Mouse (Mus musculus): Measurements from ENCODE around the gene Tomm7. TPM values are rescaled to one million over a fixed set of nuclear protein-coding genes. Genes with fewer than 3 reads are reported as not detected.

The Tomm7 gene
- total and polyA plus RNA-seq, 3 experiments: 133 to 184 (median 142) TPM

- H3K9ac ChIP-seq (ENCODE audit: insufficient read depth, low read depth): no peak overlapping the region
- no peak overlapping the region for H3K27ac ChIP-seq (ENCODE audit: insufficient read depth, low read depth)
- H3K4me2 ChIP-seq (ENCODE audit: insufficient read depth, low read depth, poor library complexity, severe bottlenecking): no peak overlapping the region
- no peak overlapping the region for H3K4me3 ChIP-seq (replicated peaks in 1 of 3; ENCODE audit: low read depth in 2 of 3, low read length in 2 of 3, poor library complexity in 1 of 3)
- no peaks in the 10 kb centered on the region for H3K27me3 ChIP-seq (replicated peaks)
- no peaks in the 10 kb centered on the region for H3K9me3 ChIP-seq (replicated peaks; ENCODE audit: low read length)
- H3K4me1 ChIP-seq (ENCODE audit: control insufficient read depth in 1 of 2, insufficient read depth in 2 of 2): peaks cover 4 to 49% of the 10 kb centered on the region in 2 experiments
- in situ Hi-C loops (cut with MboI; ENCODE audit: low pct_ligation_motif_present, low pct_unique_long_range_greater_than_20kb, low sequenced_read_pairs): no loop called here
- no peaks in the 10 kb centered on the region for H3K79me2 ChIP-seq (replicated peaks; ENCODE audit: control insufficient read depth, extremely low read depth, insufficient read depth, poor library complexity, severe bottlenecking)
- dilution Hi-C loops (cut with MboI; ENCODE audit: extremely low pct_ligation_motif_present, extremely low pct_unique_long_range_greater_than_20kb, low sequenced_read_pairs): no loop called here
- H3K36me3 ChIP-seq (replicated peaks in 1 of 2; ENCODE audit: control insufficient read depth in 1 of 2, insufficient read depth in 1 of 2, low read length in 1 of 2): peaks cover 0 to 21% of the 10 kb centered on the region in 2 experiments
- TF ChIP-seq MAZ (IDR thresholded peaks at IDR 0.05; ENCODE audit: low read depth, low read length) (no peak), PAX5 (IDR thresholded peaks at IDR 0.05; ENCODE audit: low read length) (no peak), USF1 (IDR thresholded peaks at IDR 0.05; ENCODE audit: low read depth, low read length) (no peak), MYC (IDR thresholded peaks at IDR 0.05; ENCODE audit: low read depth, low read length) (no peak), MAFK (IDR thresholded peaks at IDR 0.05; ENCODE audit: insufficient replicate concordance, low read length) (no peak), ZNF384 (IDR thresholded peaks at IDR 0.05; ENCODE audit: low read depth, low read length) (no peak), USF2 (conservative IDR thresholded peaks at IDR 0.05; ENCODE audit: low read depth, low read length) (no peak), HCFC1 (IDR thresholded peaks at IDR 0.05; ENCODE audit: low read depth, low read length) (no peak)
- no peak for DNase-seq (ENCODE audit: extremely low read depth)
These were observed 22.0 kb upstream of the Tomm7 start for GRCm38 (mm10) chr5:23865941-23866340.

- H3K9me3 ChIP-seq (replicated peaks; ENCODE audit: low read length): no peaks in the 10 kb centered on the region
- no peak overlapping the region for H3K9ac ChIP-seq (ENCODE audit: insufficient read depth, low read depth)
- no peak overlapping the region for H3K4me3 ChIP-seq (replicated peaks in 1 of 3; ENCODE audit: low read depth in 2 of 3, low read length in 2 of 3, poor library complexity in 1 of 3)
- H3K27me3 ChIP-seq (replicated peaks): no peaks in the 10 kb centered on the region
- H3K36me3 ChIP-seq (replicated peaks in 1 of 2; ENCODE audit: control insufficient read depth in 1 of 2, insufficient read depth in 1 of 2, low read length in 1 of 2): peaks cover 8 to 37% of the 10 kb centered on the region in 2 experiments
- dilution Hi-C loops (cut with MboI; ENCODE audit: extremely low pct_ligation_motif_present, extremely low pct_unique_long_range_greater_than_20kb, low sequenced_read_pairs): no loop called here
- H3K4me1 ChIP-seq (ENCODE audit: control insufficient read depth in 1 of 2, insufficient read depth in 2 of 2): peaks cover 0 to 44% of the 10 kb centered on the region in 2 experiments; a peak in 2 of 4 replicates
- in situ Hi-C loops (cut with MboI; ENCODE audit: low pct_ligation_motif_present, low pct_unique_long_range_greater_than_20kb, low sequenced_read_pairs): loop anchor here (5.0 kb wide), 1 partner anchor 193 kb away; no protein-coding TSS in a partner anchor
- TF ChIP-seq NRF1 (IDR thresholded peaks at IDR 0.05; ENCODE audit: low read depth, low read length): no peak
- no peak for TF ChIP-seq ELF1 (IDR thresholded peaks at IDR 0.05; ENCODE audit: low read depth, low read length)
- TF ChIP-seq ZNF384 (IDR thresholded peaks at IDR 0.05; ENCODE audit: low read depth, low read length): no peak
- TF ChIP-seq ZKSCAN1 (IDR thresholded peaks at IDR 0.05; ENCODE audit: borderline replicate concordance, low read depth, low read length): no peak
- no peak for TF ChIP-seq BHLHE40 (IDR thresholded peaks at IDR 0.05; ENCODE audit: low read depth, low read length)
- no peak for TF ChIP-seq ETS1 (conservative IDR thresholded peaks at IDR 0.05; ENCODE audit: low read depth, low read length)
- no peak for TF ChIP-seq MAZ (IDR thresholded peaks at IDR 0.05; ENCODE audit: low read depth, low read length)
- TF ChIP-seq MYC (IDR thresholded peaks at IDR 0.05; ENCODE audit: low read depth, low read length): no peak
- no peak for TF ChIP-seq MXI1 (IDR thresholded peaks at IDR 0.05; ENCODE audit: low read depth, low read length)
- TF ChIP-seq CTCF (conservative IDR thresholded peaks at IDR 0.05 in 1 of 2, IDR thresholded peaks at IDR 0.05 in 1 of 2; ENCODE audit: low read depth in 2 of 2, low read length in 2 of 2): no peak
- TF ChIP-seq USF1 (IDR thresholded peaks at IDR 0.05; ENCODE audit: low read depth, low read length): no peak
- TF ChIP-seq HCFC1 (IDR thresholded peaks at IDR 0.05; ENCODE audit: low read depth, low read length): no peak
- TF ChIP-seq PAX5 (IDR thresholded peaks at IDR 0.05; ENCODE audit: low read length): no peak
- no peak for TF ChIP-seq MEF2A (IDR thresholded peaks at IDR 0.05; ENCODE audit: borderline replicate concordance, low read depth, low read length)
- no peak for TF ChIP-seq EP300 (IDR thresholded peaks at IDR 0.05; ENCODE audit: low read length)
- no peak for TF ChIP-seq RCOR1 (conservative IDR thresholded peaks at IDR 0.05; ENCODE audit: low read depth, low read length)
- no peak for TF ChIP-seq CHD1 (IDR thresholded peaks at IDR 0.05; ENCODE audit: low read depth, low read length)
- no peak for TF ChIP-seq MAX (IDR thresholded peaks at IDR 0.05; ENCODE audit: low read length)
- no peak for TF ChIP-seq NELFE (IDR thresholded peaks at IDR 0.05; ENCODE audit: low read depth, low read length)
- H3K79me2 ChIP-seq (replicated peaks; ENCODE audit: control insufficient read depth, extremely low read depth, insufficient read depth, poor library complexity, severe bottlenecking): no peaks in the 10 kb centered on the region
- H3K27ac ChIP-seq (ENCODE audit: insufficient read depth, low read depth): no peak overlapping the region
- no peak overlapping the region for H3K4me2 ChIP-seq (ENCODE audit: insufficient read depth, low read depth, poor library complexity, severe bottlenecking)
- no peak for DNase-seq (ENCODE audit: extremely low read depth)
These were observed 20.3 kb upstream of the Tomm7 start for GRCm38 (mm10) chr5:23864054-23864965.

Measured in CH12.LX (cell line).